Mouse (Mus musculus): ENCODE results near the gene Zfp94. TPM values are rescaled to one million over a fixed set of nuclear protein-coding genes. Genes with fewer than 3 reads are reported as not detected.
"Not testable (repeated sequence)": the region's sequence is repeated elsewhere in the genome, so short reads cannot be mapped to it uniquely, and the experiment has no call there.

The Zfp94 gene
- polyA plus RNA-seq, 1 experiment from 2014 or later, result 19.5 TPM

DNA sequence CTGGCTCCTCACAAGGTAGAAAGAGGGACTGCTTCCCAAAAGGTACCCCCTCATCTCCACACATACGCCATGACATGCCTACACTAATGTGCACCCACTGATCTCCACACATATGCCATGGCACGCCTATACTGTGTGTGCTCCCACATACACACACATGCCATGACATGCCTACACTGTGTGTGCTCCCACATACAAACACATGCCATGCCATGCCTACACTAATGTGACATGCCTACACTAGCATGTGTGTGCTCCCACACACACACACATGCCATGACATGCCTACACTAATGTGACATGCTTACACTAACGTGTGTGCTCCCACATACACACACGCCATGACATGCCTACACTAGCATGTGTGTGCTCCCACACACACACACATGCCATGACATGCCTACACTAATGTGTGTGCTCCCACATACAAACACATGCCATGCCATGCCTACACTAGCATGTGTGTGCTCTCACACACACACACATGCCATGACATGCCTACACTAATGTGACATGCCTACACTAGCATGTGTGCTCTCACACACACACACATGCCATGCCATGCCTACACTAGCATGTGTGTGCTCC, 26.3 kb downstream of the Zfp94 start:
- Histone ChIP-seq H3K4me1 (replicated peaks) (no peaks in the 10 kb centered on the region), H3K27me3 (no peaks in the 10 kb centered on the region), H3K4me3 (no peak overlapping the region), H3K9me3 (no peaks in the 10 kb centered on the region), H3K4me2 (no peak overlapping the region), H3K36me3 (peaks cover 76% of the 10 kb centered on the region), H3K9ac (no peak overlapping the region), H3K27ac (replicated peaks) (no peak overlapping the region)
- no peak for ATAC-seq (ENCODE audit: low FRiP score, low read depth)
- 97% methylated on average over 4 of the region's 4 CpGs for WGBS

GRCm38 (mm10) chr7:24288512-24288911, 28.0 kb downstream of the Zfp94 start:
- H3K4me3 ChIP-seq, result no peak overlapping the region
- no peak overlapping the region for H3K4me2 ChIP-seq
- H3K9ac ChIP-seq, result no peak overlapping the region
- H3K27me3 ChIP-seq, result no peaks in the 10 kb centered on the region
- H3K4me1 ChIP-seq (replicated peaks), result no peaks in the 10 kb centered on the region
- H3K9me3 ChIP-seq, result no peaks in the 10 kb centered on the region
- no peak overlapping the region for H3K27ac ChIP-seq (replicated peaks)
- H3K36me3 ChIP-seq, result peaks cover 59% of the 10 kb centered on the region
- WGBS, result 91% methylated on average over 6 of the region's 6 CpGs
- no peak for ATAC-seq (ENCODE audit: low FRiP score, low read depth)

GRCm38 (mm10) chr7:24287670-24288069, 28.8 kb downstream of the Zfp94 start:
- Histone ChIP-seq H3K4me2 (no peak overlapping the region), H3K9ac (no peak overlapping the region), H3K4me1 (replicated peaks) (no peaks in the 10 kb centered on the region), H3K36me3 (peaks cover 52% of the 10 kb centered on the region), H3K27me3 (no peaks in the 10 kb centered on the region), H3K4me3 (no peak overlapping the region), H3K27ac (replicated peaks) (no peak overlapping the region), H3K9me3 (no peaks in the 10 kb centered on the region)
- ATAC-seq (ENCODE audit: low FRiP score, low read depth), result no peak
- WGBS, result 87% methylated on average over 5 of the region's 5 CpGs

GRCm38 (mm10) chr7:24286916-24287315, 29.6 kb downstream of the Zfp94 start:
- Histone ChIP-seq H3K36me3 (peaks cover 45% of the 10 kb centered on the region), H3K4me3 (no peak overlapping the region), H3K4me1 (replicated peaks) (no peaks in the 10 kb centered on the region), H3K4me2 (no peak overlapping the region), H3K27me3 (no peaks in the 10 kb centered on the region), H3K27ac (replicated peaks) (no peak overlapping the region), H3K9me3 (no peaks in the 10 kb centered on the region), H3K9ac (no peak overlapping the region)
- 81% methylated on average over 4 of the region's 4 CpGs for WGBS
- no peak for ATAC-seq (ENCODE audit: low FRiP score, low read depth)

- Histone ChIP-seq H3K36me3 (peaks cover 36% of the 10 kb centered on the region), H3K4me2 (no peak overlapping the region), H3K4me1 (replicated peaks) (no peaks in the 10 kb centered on the region), H3K4me3 (no peak overlapping the region), H3K27me3 (no peaks in the 10 kb centered on the region), H3K27ac (replicated peaks) (no peak overlapping the region), H3K9ac (no peak overlapping the region), H3K9me3 (no peaks in the 10 kb centered on the region)
- WGBS, result 51% methylated on average over 4 of the region's 4 CpGs
- ATAC-seq (ENCODE audit: low FRiP score, low read depth), result no peak
Observed at GRCm38 (mm10) chr7:24286090-24286489, 30.4 kb downstream of the Zfp94 start.

- no peak overlapping the region for H3K9ac ChIP-seq
- H3K4me1 ChIP-seq (replicated peaks), result no peaks in the 10 kb centered on the region
- no peaks in the 10 kb centered on the region for H3K27me3 ChIP-seq
- WGBS, result 57% methylated on average over 4 of the region's 4 CpGs
- H3K4me3 ChIP-seq, result no peak overlapping the region
- H3K36me3 ChIP-seq, result peaks cover 7% of the 10 kb centered on the region; the same call in 1 of the 2 replicates
- no peak for ATAC-seq (ENCODE audit: low FRiP score, low read depth)
- no peak overlapping the region for H3K4me2 ChIP-seq
- no peaks in the 10 kb centered on the region for H3K9me3 ChIP-seq
- H3K27ac ChIP-seq (replicated peaks), result no peak overlapping the region
Observed at GRCm38 (mm10) chr7:24280858-24281145, 35.7 kb downstream of the Zfp94 start.

DNA sequence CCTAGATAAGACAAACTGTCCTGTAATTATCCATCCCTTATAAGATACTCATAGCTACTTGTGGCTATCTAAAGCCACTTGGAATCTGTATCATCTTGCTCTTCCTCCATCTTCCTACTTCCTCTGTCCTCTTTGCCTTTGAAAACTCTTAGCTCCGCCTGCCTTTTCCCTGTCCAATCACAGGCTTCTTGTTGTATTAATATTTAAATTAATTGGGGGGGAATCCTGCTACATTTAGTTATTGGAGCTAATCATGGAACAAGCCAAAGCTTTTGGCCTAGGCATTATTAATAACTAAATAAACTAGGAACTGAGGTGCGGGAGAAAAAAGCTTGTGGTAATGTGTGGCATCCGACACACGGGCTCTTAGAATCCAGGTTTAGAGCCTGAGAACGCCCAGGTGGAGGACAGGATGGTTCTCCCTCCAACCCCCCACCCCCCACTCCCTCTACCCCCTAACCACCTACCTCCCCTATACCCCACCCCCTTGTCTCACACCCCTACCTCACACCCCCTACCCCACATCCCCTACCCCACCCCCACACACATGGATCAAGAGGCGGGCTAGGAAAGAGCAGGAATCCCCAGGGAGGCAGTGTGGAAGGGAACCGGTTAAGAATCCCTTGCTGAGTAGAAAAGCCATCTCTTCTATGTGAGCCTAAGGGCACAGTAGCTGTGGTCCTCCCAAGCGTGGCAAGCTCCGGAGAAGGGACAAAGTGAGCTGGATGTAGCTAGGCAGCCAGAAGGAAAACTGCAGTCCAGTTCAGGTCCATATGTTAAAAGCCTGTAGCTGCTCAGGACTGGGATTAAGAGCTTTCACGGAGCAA, 36.2 kb downstream of the Zfp94 start:
- H3K9me3 ChIP-seq, result no peaks in the 10 kb centered on the region
- peaks cover 12% of the 10 kb centered on the region for H3K36me3 ChIP-seq
- no peaks in the 10 kb centered on the region for H3K4me1 ChIP-seq (replicated peaks)
- no peak for ATAC-seq (ENCODE audit: low FRiP score, low read depth)
- 61% methylated on average over 10 of the region's 10 CpGs for WGBS
- no peaks in the 10 kb centered on the region for H3K27me3 ChIP-seq
- no peak overlapping the region for H3K27ac ChIP-seq (replicated peaks)
- H3K4me2 ChIP-seq, result no peak overlapping the region
- H3K4me3 ChIP-seq, result no peak overlapping the region
- no peak overlapping the region for H3K9ac ChIP-seq

DNA sequence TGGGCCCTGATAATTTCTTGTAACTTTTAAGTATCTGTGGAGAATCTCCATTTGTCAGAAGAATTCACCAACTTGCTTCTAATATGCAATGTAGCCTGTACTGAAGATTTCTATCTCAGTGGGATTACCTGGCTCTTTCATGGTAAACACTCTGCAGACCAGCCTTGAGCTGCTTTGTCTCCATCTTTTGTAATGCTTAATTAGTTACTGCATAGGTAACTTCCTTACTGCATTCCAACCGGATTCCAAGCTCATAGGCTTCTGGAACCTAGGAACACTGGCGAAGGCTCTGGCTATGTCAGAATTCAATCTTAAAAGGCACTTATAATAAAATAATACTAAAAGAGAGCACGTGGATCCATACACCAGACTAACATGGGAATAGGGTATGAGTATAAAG, 37.7 kb downstream of the Zfp94 start:
- H3K27ac ChIP-seq (replicated peaks); H3K4me1 ChIP-seq (replicated peaks); H3K4me3 ChIP-seq; ATAC-seq (ENCODE audit: low FRiP score, low read depth); H3K9ac ChIP-seq; H3K9me3 ChIP-seq; H3K4me2 ChIP-seq; H3K27me3 ChIP-seq: not testable (repeated sequence)
- WGBS, result 83% methylated on average over 3 of the region's 3 CpGs
- peaks cover 27% of the 10 kb centered on the region for H3K36me3 ChIP-seq

- H3K27me3 ChIP-seq, result no peaks in the 10 kb centered on the region
- no peak for ATAC-seq (ENCODE audit: low FRiP score, low read depth)
- 95% methylated on average over 4 of the region's 4 CpGs for WGBS
- H3K4me2 ChIP-seq, result no peak overlapping the region
- H3K36me3 ChIP-seq, result peaks cover 33% of the 10 kb centered on the region
- peaks cover 5% of the 10 kb centered on the region for H3K4me1 ChIP-seq (replicated peaks)
- H3K27ac ChIP-seq (replicated peaks), result no peak overlapping the region
- no peaks in the 10 kb centered on the region for H3K9me3 ChIP-seq
- H3K9ac ChIP-seq, result no peak overlapping the region
- no peak overlapping the region for H3K4me3 ChIP-seq
Observed at GRCm38 (mm10) chr7:24274456-24274855, 42.0 kb downstream of the Zfp94 start.

GRCm38 (mm10) chr7:24271191-24271590, 45.3 kb downstream of the Zfp94 start:
- no peak overlapping the region for H3K9ac ChIP-seq
- peak overlapping the region; percentile 84; the same call in 1 of the 2 replicates for H3K4me2 ChIP-seq
- H3K4me3 ChIP-seq, result no peak overlapping the region
- 97% methylated on average over 6 of the region's 6 CpGs for WGBS
- no peak overlapping the region for H3K27ac ChIP-seq (replicated peaks)
- peaks cover 28% of the 10 kb centered on the region for H3K36me3 ChIP-seq
- no peaks in the 10 kb centered on the region for H3K9me3 ChIP-seq
- H3K4me1 ChIP-seq (replicated peaks), result peaks cover 8% of the 10 kb centered on the region
- H3K27me3 ChIP-seq, result no peaks in the 10 kb centered on the region
- ATAC-seq (ENCODE audit: low FRiP score, low read depth), result no peak

DNA sequence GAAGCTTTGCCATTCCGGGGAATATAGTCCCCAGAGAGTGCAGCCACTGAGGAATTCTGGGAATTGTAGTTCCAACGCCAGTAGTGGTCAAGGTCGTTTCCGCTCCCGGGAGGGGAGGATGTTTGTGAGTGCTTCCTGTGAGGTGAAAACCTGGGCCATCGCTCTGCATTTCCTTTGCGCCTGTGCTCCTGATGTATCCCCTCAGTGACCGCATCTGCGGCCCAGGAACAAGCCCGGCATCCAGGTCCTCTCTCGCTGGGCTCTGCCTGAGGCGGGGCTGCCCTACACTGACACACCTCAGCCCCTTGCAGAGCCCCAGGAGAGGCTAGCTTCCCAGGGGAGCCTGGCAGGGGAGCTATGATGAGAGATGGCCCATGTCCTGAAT, 46.2 kb downstream of the Zfp94 start, which contains the start of gene Zfp93:
Gene Zfp93 (plus strand): TSS at position 133 of the 385 bp plus-strand sequence.
- Histone ChIP-seq H3K9me3 (no peaks in the 10 kb centered on the region), H3K4me2 (peak within 1 kb of the TSS; percentile 84), H3K27ac (replicated peaks) (peak within 1 kb of the TSS; percentile 79), H3K27me3 (no peaks in the 10 kb centered on the region), H3K4me1 (replicated peaks) (peaks cover 8% of the 10 kb centered on the region), H3K4me3 (peak within 1 kb of the TSS; percentile 56), H3K36me3 (peaks cover 21% of the 10 kb centered on the region), H3K9ac (peak within 1 kb of the TSS; percentile 72)
- ATAC-seq (ENCODE audit: low FRiP score, low read depth), result peak; percentile 95
- 0% methylated on average over 12 of the region's 12 CpGs for WGBS

DNA sequence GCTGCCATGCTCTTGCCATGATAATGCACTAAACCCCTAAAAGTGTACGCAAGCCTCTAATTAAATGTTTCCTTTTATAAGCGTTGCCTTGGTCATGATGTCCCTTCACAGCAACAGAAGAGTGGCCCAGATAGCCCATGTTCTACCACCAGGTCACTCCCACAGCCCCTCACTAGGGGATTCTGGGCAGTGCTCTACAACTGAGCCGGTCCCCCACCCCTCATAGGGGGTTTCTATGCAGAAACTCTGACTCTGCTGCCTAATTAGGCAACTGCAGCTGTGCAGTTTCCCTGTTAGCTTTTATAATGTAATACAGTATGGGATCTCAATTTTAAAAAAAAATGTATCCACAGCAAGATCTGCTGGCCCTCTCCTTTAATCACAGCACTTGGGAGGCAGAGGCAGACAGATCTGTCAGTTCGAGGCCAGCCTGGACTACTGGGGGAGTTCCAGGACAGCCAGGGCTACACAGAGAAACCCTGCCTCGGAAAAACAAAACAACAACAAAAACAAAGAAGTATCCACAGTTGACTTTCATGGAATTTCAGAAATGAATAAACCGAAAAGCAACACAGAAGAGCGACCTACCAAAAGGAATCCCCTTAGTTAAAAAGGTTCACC, 46.7 kb downstream of the Zfp94 start:
- peak; percentile 66 for ATAC-seq (ENCODE audit: low FRiP score, low read depth)
- WGBS, result 37% methylated on average over 7 of the region's 7 CpGs
- Histone ChIP-seq H3K27me3 (no peaks in the 10 kb centered on the region), H3K4me1 (replicated peaks) (peaks cover 8% of the 10 kb centered on the region), H3K4me3 (peak overlapping the region; percentile 56), H3K4me2 (peak overlapping the region; percentile 84), H3K9me3 (no peaks in the 10 kb centered on the region), H3K27ac (replicated peaks) (no peak overlapping the region), H3K9ac (peak overlapping the region; percentile 72; the same call in 1 of the 2 replicates), H3K36me3 (peaks cover 16% of the 10 kb centered on the region)
